Mouse (Mus musculus) gastrocnemius, postnatal 4 days (tissue): ENCODE measurements around the gene Dntt. TPM values are rescaled to one million over a fixed set of nuclear protein-coding genes. Genes with fewer than 3 reads are reported as not detected.

Experiments used
- DNase-seq, 2 experiments: peaks; one replicate each; pipeline ENCODE4 v3.0.0; 2021 to 2022; ENCODE audit warnings: low spot score in 2 of 2, mixed read lengths in 2 of 2
- total RNA-seq, 2 experiments: library from RNA; stranded (reverse); gene quantifications; 2 replicates each; pipeline ENCODE4 v1.2.3; 2021

The Dntt gene
- total RNA-seq, 2 experiments from 2014 or later, result 0.37 TPM; not detected in 1

GRCm38 (mm10) chr19:41052247-41052646 is 23.2 kb downstream of the Dntt start:
- no peak for DNase-seq

GRCm38 (mm10) chr19:41053530-41053929 is 24.5 kb downstream of the Dntt start:
- DNase-seq, result no peak

- DNase-seq, result no peak
Observed at GRCm38 (mm10) chr19:41054702-41055101, 25.6 kb downstream of the Dntt start.

GRCm38 (mm10) chr19:41071500-41071899 is 42.4 kb downstream of the Dntt start:
- peak; percentile 71 to 88 for DNase-seq

- DNase-seq, result no peak
Observed at GRCm38 (mm10) chr19:41073746-41074455, 44.8 kb downstream of the Dntt start.

- DNase-seq, result no peak
Observed at GRCm38 (mm10) chr19:41076906-41077305, 47.8 kb downstream of the Dntt start, which contains the start of gene Opalin. Opalin (minus strand) TSS chr19:41077113.

DNA sequence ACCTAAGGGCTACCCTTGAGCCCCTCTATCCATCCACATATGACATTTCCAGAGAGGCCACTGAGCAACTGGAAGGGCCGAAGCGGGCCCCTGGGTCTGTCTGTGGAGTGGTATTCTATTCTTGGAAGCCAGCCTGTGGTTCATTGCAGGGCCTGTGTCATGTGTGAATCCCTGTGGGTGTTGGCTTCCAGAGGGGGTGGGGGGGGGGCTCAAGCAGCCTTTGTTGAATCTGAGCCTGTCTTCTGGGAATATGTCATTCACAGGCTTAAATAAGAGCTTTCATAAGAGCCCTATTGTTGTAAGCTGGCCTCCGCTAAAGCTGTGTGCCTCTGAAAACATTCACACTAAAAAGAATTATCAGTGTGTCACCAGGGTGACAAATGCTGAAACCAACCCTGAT is 52.5 kb downstream of the Dntt start:
- DNase-seq, result no peak

DNA sequence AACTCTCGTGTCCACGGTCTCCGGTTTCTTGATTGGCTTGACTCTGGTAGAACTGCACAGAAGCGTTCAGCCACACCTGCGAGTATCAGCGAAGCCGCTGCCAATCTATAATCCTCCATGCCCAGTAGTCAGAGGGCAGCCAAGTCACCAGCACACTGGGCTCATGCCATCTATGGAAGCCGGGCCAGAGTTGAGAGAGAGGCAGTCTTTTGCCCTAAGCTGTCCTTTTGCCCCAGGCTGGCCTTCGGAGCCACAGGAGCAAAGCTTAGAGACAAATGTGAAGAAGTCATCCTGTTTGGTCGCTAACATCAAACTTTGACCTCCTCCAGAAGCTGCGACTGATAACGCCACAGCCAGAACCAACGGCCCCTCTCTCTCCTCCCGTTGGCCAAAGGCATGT is 54.6 kb downstream of the Dntt start:
- no peak for DNase-seq

DNA sequence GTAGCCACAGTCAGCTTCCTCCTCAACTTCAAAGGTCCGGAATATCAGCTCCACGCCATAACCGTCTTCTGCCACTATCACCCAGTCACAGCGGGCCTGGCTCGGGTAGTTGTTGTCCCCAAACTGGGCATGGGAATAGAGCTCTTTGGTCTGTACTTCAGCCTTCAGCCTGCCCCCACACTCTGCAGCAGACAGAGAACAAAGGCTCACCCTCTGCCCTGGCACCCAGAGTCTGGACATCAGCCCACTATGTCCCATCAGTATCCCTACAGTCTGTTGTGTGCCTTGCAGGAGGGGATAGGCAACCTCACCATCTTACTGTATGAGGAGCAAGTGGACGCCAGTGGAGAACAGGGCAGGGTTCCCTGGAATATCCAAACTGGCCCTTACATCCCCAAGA is 57.2 kb downstream of the Dntt start:
- no peak for DNase-seq

DNA sequence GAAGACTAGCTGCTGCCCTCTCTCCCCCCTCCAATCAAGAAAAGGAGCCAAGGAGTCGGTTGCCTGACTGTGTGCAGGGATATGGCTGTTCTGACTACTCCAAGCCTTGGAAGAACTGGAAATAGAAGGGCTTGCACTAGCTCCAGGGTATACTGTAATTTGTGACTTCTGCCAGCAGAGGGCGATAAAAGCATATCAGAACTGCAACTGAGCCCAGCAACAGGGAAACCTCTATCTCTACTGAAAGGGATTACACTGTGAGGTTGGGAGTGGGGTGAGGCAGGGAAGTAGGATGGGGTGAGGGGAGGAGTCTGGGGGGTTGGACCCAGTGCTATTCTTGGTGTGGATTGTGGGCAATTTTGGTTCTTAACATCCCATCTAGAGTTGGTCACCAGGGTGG is 57.6 kb downstream of the Dntt start:
- DNase-seq, result peak; percentile 48 to 63

GRCm38 (mm10) chr19:41087901-41088300 is 58.8 kb downstream of the Dntt start:
- DNase-seq, result no peak

DNA sequence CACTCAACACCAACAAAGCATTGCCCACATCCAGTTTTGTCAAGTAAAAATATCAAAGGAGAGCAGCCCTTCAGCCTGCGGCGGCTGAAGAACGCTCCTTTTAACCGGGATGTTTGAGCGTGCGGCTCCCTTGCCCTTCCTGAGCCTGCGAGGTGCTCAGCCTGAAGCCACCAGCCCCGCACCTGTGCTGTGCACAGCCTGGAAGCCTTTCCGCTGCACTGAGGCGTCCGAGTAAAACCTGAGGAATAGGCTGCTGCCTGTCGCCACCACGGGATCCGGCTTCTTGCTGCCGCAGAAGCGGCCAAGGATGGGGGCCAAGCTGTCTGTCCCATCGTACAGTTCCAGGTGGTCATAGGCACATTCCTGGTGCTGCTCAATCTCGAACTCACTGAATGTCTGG is 59.4 kb downstream of the Dntt start:
- DNase-seq, result no peak

DNA sequence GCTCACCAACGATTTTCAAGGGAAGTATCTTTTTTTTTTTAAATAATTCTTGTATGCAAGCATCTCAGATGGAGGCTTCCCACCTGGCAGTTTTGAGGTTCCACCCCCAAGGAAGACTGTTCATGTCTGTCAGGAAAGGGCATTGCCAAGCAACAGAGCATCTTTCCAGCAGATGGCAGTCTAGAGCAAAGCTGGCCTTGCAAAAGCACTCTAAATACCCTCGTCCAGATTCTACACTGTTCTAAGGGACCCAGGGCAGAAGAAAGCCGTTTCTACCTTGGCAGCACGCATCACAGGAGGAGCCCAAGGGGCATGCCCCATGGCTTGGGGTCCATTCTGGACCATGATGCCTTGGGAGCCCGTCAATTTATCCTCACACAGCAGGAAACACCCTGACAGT is 60.8 kb downstream of the Dntt start:
- peak in 1 of 2 experiments; percentile 41 for DNase-seq

- DNase-seq, result no peak
Observed at GRCm38 (mm10) chr19:41091901-41092300, 62.8 kb downstream of the Dntt start.

DNA sequence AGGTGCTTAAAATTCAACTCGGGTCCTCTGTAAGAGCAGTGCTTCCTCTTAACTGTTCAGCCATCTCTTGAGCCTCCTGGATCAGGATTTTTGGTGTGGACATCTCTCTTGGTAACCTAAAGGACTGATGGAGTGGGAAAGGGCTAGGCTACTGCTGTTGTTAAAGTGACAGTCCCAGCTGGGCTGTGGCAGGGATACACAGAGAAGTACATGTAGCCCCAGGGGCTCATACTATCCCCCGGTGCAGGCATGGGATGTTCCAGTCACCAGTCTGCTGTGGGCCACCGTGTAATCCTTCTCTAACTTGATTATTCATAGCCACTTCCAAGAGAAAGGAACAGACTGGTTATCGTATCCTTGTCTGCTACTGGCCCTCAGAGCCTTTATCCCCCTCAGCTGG is 68.0 kb downstream of the Dntt start:
- no peak for DNase-seq

GRCm38 (mm10) chr19:41100863-41101262 is 71.8 kb downstream of the Dntt start:
- no peak for DNase-seq

DNA sequence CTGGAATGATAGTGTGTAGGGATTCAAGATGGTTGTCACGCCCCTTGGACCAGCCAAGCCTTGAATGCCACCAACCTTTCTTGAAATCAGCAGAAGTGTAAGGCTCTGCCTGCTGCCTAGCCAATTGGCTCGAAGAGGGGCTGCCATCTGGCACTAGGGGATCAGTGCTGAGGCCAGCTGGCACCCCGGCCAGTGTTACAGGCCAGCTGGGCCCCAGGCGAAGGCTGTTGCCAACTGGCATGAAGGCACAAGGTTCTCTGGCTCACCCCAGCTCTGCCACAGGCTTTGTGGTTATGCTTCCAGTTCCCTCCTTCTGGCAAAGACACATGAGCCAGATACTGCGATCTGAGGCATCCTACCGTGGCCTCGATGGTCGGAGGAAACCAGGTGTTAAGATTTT is 72.3 kb downstream of the Dntt start:
- peak; percentile 32 to 71 for DNase-seq

GRCm38 (mm10) chr19:41104922-41105321 is 75.8 kb downstream of the Dntt start:
- no peak for DNase-seq

GRCm38 (mm10) chr19:41107530-41107929 is 78.5 kb downstream of the Dntt start:
- no peak for DNase-seq

GRCm38 (mm10) chr19:41108666-41109065 is 79.6 kb downstream of the Dntt start:
- no peak for DNase-seq
